Mouse (Mus musculus): ENCODE measurements around the gene Rpl10. TPM values are rescaled to one million over a fixed set of nuclear protein-coding genes. Genes with fewer than 3 reads are reported as not detected.

The Rpl10 gene
- total and polyA plus RNA-seq, 2 experiments = 1,030 to 1,181 TPM

DNA sequence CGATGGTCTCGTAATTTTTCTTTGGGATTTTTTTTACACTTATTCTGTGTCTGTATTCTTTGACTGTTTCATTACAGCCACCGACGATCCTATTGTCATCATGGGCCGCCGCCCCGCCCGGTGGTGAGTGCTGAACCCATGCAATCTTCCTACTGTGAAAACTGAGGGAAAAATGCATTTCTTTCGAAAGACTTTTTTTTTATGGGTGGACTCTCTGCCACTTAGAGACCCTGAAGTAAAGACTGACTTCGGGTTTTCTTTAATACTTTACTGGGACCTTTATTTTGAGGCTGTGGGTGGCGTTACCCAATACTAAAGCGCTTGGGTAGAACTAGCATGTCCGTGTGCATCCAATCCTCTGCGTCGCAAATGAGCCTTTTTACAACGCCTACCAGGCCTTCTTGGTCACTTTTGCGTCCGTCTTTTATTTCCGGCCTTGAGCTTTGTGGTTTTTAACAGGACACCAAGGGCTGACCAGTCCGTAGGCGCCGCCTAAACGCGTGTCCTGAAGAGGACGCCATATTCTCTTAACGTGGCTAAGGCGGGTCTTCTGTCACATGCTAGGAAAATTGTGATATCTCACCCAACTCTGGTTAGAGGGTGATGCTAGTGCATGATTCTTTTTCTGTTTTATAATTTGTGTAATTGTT, 415 bp downstream of the Rpl10 start:
- Histone ChIP-seq H3K27me3 (ENCODE audit: control insufficient read depth, insufficient read depth, low read length) (no peaks in the 10 kb centered on the region), H3K36me3 (ENCODE audit: control insufficient read depth, insufficient read depth, low read length) (peaks cover 14% of the 10 kb centered on the region), H3K9ac (ENCODE audit: low read depth, low read length) (peak overlapping the region; percentile 92), H3K79me2 (ENCODE audit: control insufficient read depth, insufficient read depth, low read length) (no peaks in the 10 kb centered on the region), H3K27ac (replicated peaks; ENCODE audit: insufficient read depth, low read depth, low read length) (peak overlapping the region; percentile 92), H3K4me3 (ENCODE audit: insufficient read depth, low read depth, low read length) (peak overlapping the region; percentile 98), H3K4me1 (ENCODE audit: control insufficient read depth, insufficient read depth, low read length) (peaks cover 3% of the 10 kb centered on the region; the same call in 1 of the 2 replicates)
- TF ChIP-seq CTCF (IDR thresholded peaks at IDR 0.05; ENCODE audit: low read depth, low read length) (no peak), POLR2A (IDR thresholded peaks at IDR 0.05; ENCODE audit: extremely low read depth, insufficient read depth, low read length) (no peak)
- under 1% methylated on average over 27 of the region's 27 CpGs for WGBS
- DNase-seq (ENCODE audit: extremely low read depth, low read depth, low spot score) = peak; percentile 32

GRCm38 (mm10) chrX:74273422-74274322, 3.1 kb downstream of the Rpl10 start:
- WGBS = 31% methylated on average over 10 of the region's 10 CpGs
- peaks cover 14% of the 10 kb centered on the region for H3K36me3 ChIP-seq (ENCODE audit: control insufficient read depth, insufficient read depth, low read length)
- H3K9ac ChIP-seq (ENCODE audit: low read depth, low read length) = no peak overlapping the region
- no peak for DNase-seq (ENCODE audit: extremely low read depth, low read depth, low spot score)
- H3K79me2 ChIP-seq (ENCODE audit: control insufficient read depth, insufficient read depth, low read length) = no peaks in the 10 kb centered on the region
- no peaks in the 10 kb centered on the region for H3K27me3 ChIP-seq (ENCODE audit: control insufficient read depth, insufficient read depth, low read length)
- TF ChIP-seq CTCF (IDR thresholded peaks at IDR 0.05; ENCODE audit: low read depth, low read length) (no peak), POLR2A (IDR thresholded peaks at IDR 0.05; ENCODE audit: extremely low read depth, insufficient read depth, low read length) (no peak)
- peaks cover 3% of the 10 kb centered on the region; the same call in 1 of the 2 replicates for H3K4me1 ChIP-seq (ENCODE audit: control insufficient read depth, insufficient read depth, low read length)
- H3K4me3 ChIP-seq (ENCODE audit: insufficient read depth, low read depth, low read length) = no peak overlapping the region
- 0 out of 2 replicates have a peak overlapping the region, but pooled peaks have one; percentile 27 for H3K27ac ChIP-seq (replicated peaks; ENCODE audit: insufficient read depth, low read depth, low read length)

- WGBS = 83% methylated on average over 8 of the region's 8 CpGs
- no peak for DNase-seq (ENCODE audit: extremely low read depth, low read depth, low spot score)
- no peak overlapping the region for H3K27ac ChIP-seq (replicated peaks; ENCODE audit: insufficient read depth, low read depth, low read length)
- no peak overlapping the region for H3K4me3 ChIP-seq (ENCODE audit: insufficient read depth, low read depth, low read length)
- TF ChIP-seq POLR2A (IDR thresholded peaks at IDR 0.05; ENCODE audit: extremely low read depth, insufficient read depth, low read length) (no peak), CTCF (IDR thresholded peaks at IDR 0.05; ENCODE audit: low read depth, low read length) (no peak)
- H3K9ac ChIP-seq (ENCODE audit: low read depth, low read length) = no peak overlapping the region
- H3K79me2 ChIP-seq (ENCODE audit: control insufficient read depth, insufficient read depth, low read length) = no peaks in the 10 kb centered on the region
- peaks cover 1% of the 10 kb centered on the region; the same call in 1 of the 2 replicates for H3K4me1 ChIP-seq (ENCODE audit: control insufficient read depth, insufficient read depth, low read length)
- H3K27me3 ChIP-seq (ENCODE audit: control insufficient read depth, insufficient read depth, low read length) = no peaks in the 10 kb centered on the region
- peaks cover 3% of the 10 kb centered on the region; the same call in 1 of the 2 replicates for H3K36me3 ChIP-seq (ENCODE audit: control insufficient read depth, insufficient read depth, low read length)
Observed at GRCm38 (mm10) chrX:74277916-74278315, 7.3 kb downstream of the Rpl10 start.

GRCm38 (mm10) chrX:74281041-74281731, 10.6 kb downstream of the Rpl10 start:
- no peaks in the 10 kb centered on the region for H3K27me3 ChIP-seq (ENCODE audit: control insufficient read depth, insufficient read depth, low read length)
- TF ChIP-seq CTCF (IDR thresholded peaks at IDR 0.05; ENCODE audit: low read depth, low read length) (no peak), POLR2A (IDR thresholded peaks at IDR 0.05; ENCODE audit: extremely low read depth, insufficient read depth, low read length) (no peak)
- WGBS = under 1% methylated on average over 13 of the region's 14 CpGs

GRCm38 (mm10) chrX:74281732-74282394, 11.3 kb downstream of the Rpl10 start, which contains the start of the genes Taz and Dnase1l1:
TSS of gene Taz (plus strand) at chrX:74281912.
TSS of gene Dnase1l1 (minus strand) at chrX:74282337.
- H3K27me3 ChIP-seq (ENCODE audit: control insufficient read depth, insufficient read depth, low read length) = no peaks in the 10 kb centered on the region
- DNase-seq (ENCODE audit: extremely low read depth, low read depth, low spot score) = peak; percentile 88
- H3K36me3 ChIP-seq (ENCODE audit: control insufficient read depth, insufficient read depth, low read length) = no peaks in the 10 kb centered on the region
- peak within 1 kb of the TSS; percentile 92 for H3K27ac ChIP-seq (replicated peaks; ENCODE audit: insufficient read depth, low read depth, low read length)
- H3K9ac ChIP-seq (ENCODE audit: low read depth, low read length) = peak within 1 kb of the TSS; percentile 91
- H3K4me3 ChIP-seq (ENCODE audit: insufficient read depth, low read depth, low read length) = peak within 1 kb of the TSS; percentile 67
- under 1% methylated on average over 16 of the region's 16 CpGs for WGBS
- H3K4me1 ChIP-seq (ENCODE audit: control insufficient read depth, insufficient read depth, low read length) = peaks cover 6% of the 10 kb centered on the region; the same call in 1 of the 2 replicates
- TF ChIP-seq POLR2A (IDR thresholded peaks at IDR 0.05; ENCODE audit: extremely low read depth, insufficient read depth, low read length) (peak; percentile 34; the same call in 1 of the 2 replicates), CTCF (IDR thresholded peaks at IDR 0.05; ENCODE audit: low read depth, low read length) (no peak)
- H3K79me2 ChIP-seq (ENCODE audit: control insufficient read depth, insufficient read depth, low read length) = peaks cover 3% of the 10 kb centered on the region; the same call in 1 of the 2 replicates

More at GRCm38 (mm10) chrX:74281041-74281731, 10.6 kb downstream of the Rpl10 start:
- no peaks in the 10 kb centered on the region for H3K36me3 ChIP-seq (ENCODE audit: control insufficient read depth, insufficient read depth, low read length)
- H3K79me2 ChIP-seq (ENCODE audit: control insufficient read depth, insufficient read depth, low read length) = peaks cover 3% of the 10 kb centered on the region; the same call in 1 of the 2 replicates
- peak overlapping the region; percentile 52 for H3K27ac ChIP-seq (replicated peaks; ENCODE audit: insufficient read depth, low read depth, low read length)
- DNase-seq (ENCODE audit: extremely low read depth, low read depth, low spot score) = no peak
- peaks cover 6% of the 10 kb centered on the region; the same call in 1 of the 2 replicates for H3K4me1 ChIP-seq (ENCODE audit: control insufficient read depth, insufficient read depth, low read length)
- peak overlapping the region; percentile 59 for H3K9ac ChIP-seq (ENCODE audit: low read depth, low read length)
- peak overlapping the region; percentile 67 for H3K4me3 ChIP-seq (ENCODE audit: insufficient read depth, low read depth, low read length)
